Comparison of ENCODE assay signal across 12 mouse cellular contexts in the genomic region with DNA sequence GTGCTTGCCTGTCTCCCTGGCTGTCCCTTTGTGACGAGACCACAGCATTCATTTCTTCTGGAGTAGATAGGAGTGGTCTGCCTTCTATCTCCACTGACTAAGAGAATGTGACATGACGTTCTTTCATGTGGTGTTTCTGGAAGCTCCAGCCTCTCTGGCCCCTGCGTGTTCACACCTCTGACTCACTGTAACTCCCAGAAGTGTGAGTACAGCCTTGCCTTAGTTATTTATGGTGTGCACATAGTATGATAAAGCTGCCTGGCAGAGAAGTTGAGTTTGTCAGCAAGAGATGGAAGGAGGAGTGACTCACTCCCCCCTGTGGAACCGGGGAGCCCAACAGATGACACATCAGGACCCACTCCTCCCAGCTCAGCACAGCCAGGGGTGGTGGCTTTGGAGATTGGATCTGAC. TPM values are rescaled to one million over a fixed set of nuclear protein-coding genes. Genes with fewer than 3 reads are reported as not detected.
DNase-seq lines count a peak whose midpoint lies in the region; ATAC-seq lines count a peak whose summit lies in the region.
"Had no signal": no experiment of that assay in that cellular context is flagged by ENCODE, and none has a peak within 500 bp of the region (broad histone marks: within the 10 kb centered on the region; RNA-seq: fewer than 3 reads in every experiment).

No protein-coding gene starts in this region.

- ATAC-seq in heart, embryonic 11.5 days (replicated peaks; ENCODE audit: insufficient number of reproducible peaks, low FRiP score, low TSS enrichment): peak; percentile 59; the same call in 1 of the 2 replicates
- ATAC-seq in hindbrain, embryonic 13.5 days (ENCODE audit: low FRiP score): no peak

- no peaks in the 10 kb centered on the region for H3K36me3 ChIP-seq in heart, embryonic 11.5 days (ENCODE audit: control insufficient read depth, insufficient read depth, low read length)
- H3K36me3 ChIP-seq in limb, embryonic 10.5 days: no peaks in the 10 kb centered on the region
- H3K36me3 ChIP-seq in hindbrain, embryonic 13.5 days: no peaks in the 10 kb centered on the region
- H3K36me3 ChIP-seq: hindbrain, embryonic 15.5 days had no signal

- no peak overlapping the region for H3K27ac ChIP-seq in heart, embryonic 11.5 days (ENCODE audit: low read depth, low read length)
- H3K27ac ChIP-seq in limb, embryonic 10.5 days: no peak overlapping the region
- H3K27ac ChIP-seq in hindbrain, embryonic 13.5 days: no peak overlapping the region
- H3K27ac ChIP-seq: hindbrain, embryonic 15.5 days had no signal

- WGBS in heart, embryonic 11.5 days (ENCODE audit: insufficient replicate concordance): 22% methylated on average over 4 of the region's 4 CpGs
- 69% methylated on average over 4 of the region's 4 CpGs for WGBS in limb, embryonic 10.5 days
- WGBS in hindbrain, embryonic 13.5 days: 88% methylated on average over 4 of the region's 4 CpGs

- no peak overlapping the region for H3K4me3 ChIP-seq in heart, embryonic 11.5 days (ENCODE audit: low read depth, low read length)
- no peak overlapping the region for H3K4me3 ChIP-seq in limb, embryonic 10.5 days
- no peak overlapping the region for H3K4me3 ChIP-seq in hindbrain, embryonic 13.5 days
- H3K4me3 ChIP-seq: hindbrain, embryonic 15.5 days had no signal

- intact Hi-C loops in heart, postnatal 36 days (cut with DNase I): no loop called here

- no peak overlapping the region for H3K9ac ChIP-seq in heart, embryonic 11.5 days (ENCODE audit: low read depth, low read length)
- no peak overlapping the region for H3K9ac ChIP-seq in hindbrain, embryonic 13.5 days
- H3K9ac ChIP-seq: hindbrain, embryonic 15.5 days had no signal

- DNase-seq in heart, postnatal 36 days: no peak
- DNase-seq in 416B (ENCODE audit: low read depth): peak; percentile 66
- DNase-seq in c-Kit-positive CD71-positive TER-119-negative erythroid progenitor cells, embryonic 14.5 days (ENCODE audit: low read depth): peak; percentile 70
- DNase-seq in limb, embryonic 10.5 days (ENCODE audit: low spot score): peak; percentile 26
- no peak for DNase-seq in spleen, adult 12 weeks (ENCODE audit: low spot score)
- no peak for DNase-seq in kidney, adult 18-20 months
- DNase-seq: cerebellum, adult 11 months; layer of hippocampus, postnatal 36 days had no signal

- H3K9me3 ChIP-seq in heart, embryonic 11.5 days (replicated peaks; ENCODE audit: control insufficient read depth, low read length): no peaks in the 10 kb centered on the region
- no peaks in the 10 kb centered on the region for H3K9me3 ChIP-seq in limb, embryonic 10.5 days (replicated peaks)
- no peaks in the 10 kb centered on the region for H3K9me3 ChIP-seq in hindbrain, embryonic 13.5 days
- H3K9me3 ChIP-seq: hindbrain, embryonic 15.5 days had no signal

- H3K4me1 ChIP-seq in heart, embryonic 11.5 days (ENCODE audit: control insufficient read depth, insufficient read depth, low read length): peaks cover 17% of the 10 kb centered on the region
- H3K4me1 ChIP-seq in limb, embryonic 10.5 days: peaks cover 5% of the 10 kb centered on the region; the same call in 1 of the 2 replicates
- no peaks in the 10 kb centered on the region for H3K4me1 ChIP-seq in hindbrain, embryonic 13.5 days (replicated peaks)
- H3K4me1 ChIP-seq: hindbrain, embryonic 15.5 days had no signal

- no peak overlapping the region for H3K4me2 ChIP-seq in heart, embryonic 11.5 days
- H3K4me2 ChIP-seq in hindbrain, embryonic 13.5 days: no peak overlapping the region
- H3K4me2 ChIP-seq: hindbrain, embryonic 15.5 days; midbrain, embryonic 11.5 days had no signal

- H3K27me3 ChIP-seq in heart, embryonic 11.5 days (ENCODE audit: control insufficient read depth, insufficient read depth, low read length): no peaks in the 10 kb centered on the region
- H3K27me3 ChIP-seq in limb, embryonic 10.5 days (ENCODE audit: low read depth, poor library complexity, severe bottlenecking): 0 out of 2 replicates have a peak, but pooled peaks cover 6% of the 10 kb centered on the region
- H3K27me3 ChIP-seq in hindbrain, embryonic 13.5 days: no peaks in the 10 kb centered on the region
- H3K27me3 ChIP-seq: hindbrain, embryonic 15.5 days had no signal

RNA-seq across cellular contexts. Expression of a gene that starts 34.4 kb away (rescaled TPM):
- 1.5 and 1.8 TPM in 2 replicates for polyA plus RNA-seq in heart, embryonic 11.5 days (2014; fragmentation: Nextera tagmentation; extraction: Ambion mirVana)
- total RNA-seq in heart, postnatal 36 days (2021): 1 to 10 TPM; 1.8 to 2.4 TPM
- 1.3 and 1.5 TPM in 2 replicates for polyA plus RNA-seq in limb, embryonic 10.5 days (2016; fragmentation: Nextera tagmentation; extraction: Ambion mirVana)
- polyA plus RNA-seq in hindbrain, embryonic 13.5 days (2015; fragmentation: Nextera tagmentation; extraction: Ambion mirVana): 1.3 and 1.5 TPM in 2 replicates

Comparison
In these comparisons a context has a peak if more than half of its experiments do, and no peak if none do; other contexts are left out.
1. DNase-seq: peak in 416B (single experiment), c-Kit-positive CD71-positive TER-119-negative erythroid progenitor cells, embryonic 14.5 days (single experiment) and limb, embryonic 10.5 days (single experiment); none in heart, postnatal 36 days (0 of 2), spleen, adult 12 weeks (single experiment) and kidney, adult 18-20 months (single experiment).